ENCODE assay signal across 24 mouse cellular contexts in the genomic region with DNA sequence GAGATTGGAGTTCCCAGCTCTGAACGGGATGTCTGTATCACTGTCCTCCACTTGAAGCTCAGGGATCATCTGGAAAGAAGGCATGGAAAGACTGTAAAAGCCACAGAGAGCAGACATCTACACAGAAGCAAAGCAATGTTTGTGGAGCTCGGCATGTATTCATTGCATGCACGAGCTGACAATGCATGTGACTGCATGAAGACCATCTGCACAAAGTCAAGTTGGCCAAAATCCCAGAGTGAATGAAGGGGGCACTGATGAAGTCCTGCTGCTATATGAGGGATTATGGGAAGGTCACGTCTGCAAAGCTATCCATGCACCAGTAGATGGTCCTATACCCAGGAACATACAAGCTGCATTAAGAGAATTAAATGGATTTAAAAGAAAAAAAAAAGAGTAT.
A peak's percentile ranks its signal among the peaks of the same experiment; 100 is the strongest.
DNase-seq lines count a peak whose midpoint lies in the region; ATAC-seq and TF ChIP-seq lines count a peak whose summit lies in the region.
"Had no signal": no experiment of that assay in that cellular context is flagged by ENCODE, and none has a peak within 500 bp of the region (broad histone marks: within the 10 kb centered on the region; RNA-seq: fewer than 3 reads in every experiment).

No protein-coding gene starts in this region.

- 64% methylated on average over 4 of the region's 4 CpGs for WGBS in hindbrain, embryonic 16.5 days
- WGBS in hindbrain, embryonic 14.5 days = 80% methylated on average over 4 of the region's 4 CpGs
- 47% methylated on average over 4 of the region's 4 CpGs for WGBS in lung, embryonic 14.5 days
- WGBS in lung, postnatal 0 days = 62% methylated on average over 4 of the region's 4 CpGs
- WGBS in midbrain, postnatal 0 days = 76% methylated on average over 4 of the region's 4 CpGs
- 83% methylated on average over 4 of the region's 4 CpGs for WGBS in midbrain, embryonic 13.5 days

- H3K27ac ChIP-seq in hindbrain, embryonic 16.5 days (ENCODE audit: low read depth, low read length) = no peak overlapping the region
- no peak overlapping the region for H3K27ac ChIP-seq in hindbrain, embryonic 14.5 days
- no peak overlapping the region for H3K27ac ChIP-seq in lung, embryonic 14.5 days (ENCODE audit: low read depth)
- H3K27ac ChIP-seq in lung, postnatal 0 days (ENCODE audit: low read length) = no peak overlapping the region
- H3K27ac ChIP-seq in midbrain, postnatal 0 days (ENCODE audit: low read depth, low read length) = no peak overlapping the region
- H3K27ac ChIP-seq in midbrain, embryonic 13.5 days = no peak overlapping the region
- H3K27ac ChIP-seq: embryonic facial prominence, embryonic 12.5 days; embryonic facial prominence, embryonic 15.5 days; forebrain, embryonic 12.5 days; heart, adult 2 months; heart, embryonic 10.5 days; heart, embryonic 13.5 days had no signal

- no peak overlapping the region for H3K4me2 ChIP-seq in hindbrain, embryonic 16.5 days (ENCODE audit: low read length)
- H3K4me2 ChIP-seq in hindbrain, embryonic 14.5 days (replicated peaks) = no peak overlapping the region
- H3K4me2 ChIP-seq in lung, embryonic 14.5 days = no peak overlapping the region
- no peak overlapping the region for H3K4me2 ChIP-seq in lung, postnatal 0 days (replicated peaks; ENCODE audit: low read depth, low read length)
- no peak overlapping the region for H3K4me2 ChIP-seq in midbrain, postnatal 0 days (ENCODE audit: low read depth, low read length, poor library complexity, severe bottlenecking)
- H3K4me2 ChIP-seq in midbrain, embryonic 13.5 days (replicated peaks) = no peak overlapping the region
- H3K4me2 ChIP-seq: embryonic facial prominence, embryonic 12.5 days; embryonic facial prominence, embryonic 15.5 days; forebrain, embryonic 12.5 days; heart, embryonic 13.5 days had no signal

- H3K36me3 ChIP-seq in hindbrain, embryonic 16.5 days (ENCODE audit: control insufficient read depth, insufficient read depth, low read length) = no peaks in the 10 kb centered on the region
- no peaks in the 10 kb centered on the region for H3K36me3 ChIP-seq in hindbrain, embryonic 14.5 days (replicated peaks; ENCODE audit: control insufficient read depth, insufficient read depth)
- no peaks in the 10 kb centered on the region for H3K36me3 ChIP-seq in lung, embryonic 14.5 days (ENCODE audit: insufficient read depth)
- H3K36me3 ChIP-seq in lung, postnatal 0 days (ENCODE audit: insufficient read depth, low read length) = no peaks in the 10 kb centered on the region
- H3K36me3 ChIP-seq in midbrain, postnatal 0 days (ENCODE audit: insufficient read depth, low read length) = no peaks in the 10 kb centered on the region
- no peaks in the 10 kb centered on the region for H3K36me3 ChIP-seq in midbrain, embryonic 13.5 days
- H3K36me3 ChIP-seq: embryonic facial prominence, embryonic 12.5 days; embryonic facial prominence, embryonic 15.5 days; forebrain, embryonic 12.5 days; heart, embryonic 10.5 days; heart, embryonic 13.5 days had no signal

- no peaks in the 10 kb centered on the region for H3K9me3 ChIP-seq in hindbrain, embryonic 16.5 days (ENCODE audit: control insufficient read depth, low read length)
- H3K9me3 ChIP-seq in hindbrain, embryonic 14.5 days (ENCODE audit: control insufficient read depth, low read length) = no peaks in the 10 kb centered on the region
- no peaks in the 10 kb centered on the region for H3K9me3 ChIP-seq in lung, embryonic 14.5 days (ENCODE audit: low read depth, low read length)
- no peaks in the 10 kb centered on the region for H3K9me3 ChIP-seq in lung, postnatal 0 days (ENCODE audit: low read length)
- H3K9me3 ChIP-seq in midbrain, postnatal 0 days (ENCODE audit: low read length) = no peaks in the 10 kb centered on the region
- no peaks in the 10 kb centered on the region for H3K9me3 ChIP-seq in midbrain, embryonic 13.5 days
- H3K9me3 ChIP-seq: embryonic facial prominence, embryonic 12.5 days; embryonic facial prominence, embryonic 15.5 days; forebrain, embryonic 12.5 days; heart, embryonic 10.5 days; heart, embryonic 13.5 days had no signal

- ATAC-seq in hindbrain, embryonic 16.5 days = 0 out of 2 replicates have a peak, but pooled peaks have one; percentile 42
- ATAC-seq in hindbrain, embryonic 14.5 days (ENCODE audit: low FRiP score) = no peak
- ATAC-seq in lung, embryonic 14.5 days (ENCODE audit: insufficient read depth) = peak; percentile 49
- no peak for ATAC-seq in lung, postnatal 0 days
- ATAC-seq in midbrain, postnatal 0 days (ENCODE audit: low FRiP score) = no peak
- ATAC-seq in midbrain, embryonic 13.5 days = no peak
- ATAC-seq: activated CD4-positive, CD25-positive, alpha-beta regulatory T cell, adult 4 months; forebrain, embryonic 16.5 days had no signal

- no peaks in the 10 kb centered on the region for H3K27me3 ChIP-seq in hindbrain, embryonic 16.5 days (replicated peaks; ENCODE audit: control insufficient read depth, insufficient read depth, low read length)
- H3K27me3 ChIP-seq in hindbrain, embryonic 14.5 days (ENCODE audit: control insufficient read depth, insufficient read depth, low read length) = no peaks in the 10 kb centered on the region
- H3K27me3 ChIP-seq in lung, embryonic 14.5 days (ENCODE audit: insufficient read depth, low read length) = no peaks in the 10 kb centered on the region
- H3K27me3 ChIP-seq in lung, postnatal 0 days (replicated peaks; ENCODE audit: insufficient read depth, low read length) = no peaks in the 10 kb centered on the region
- H3K27me3 ChIP-seq in midbrain, postnatal 0 days (ENCODE audit: insufficient read depth, low read length) = no peaks in the 10 kb centered on the region
- H3K27me3 ChIP-seq in midbrain, embryonic 13.5 days = no peaks in the 10 kb centered on the region
- H3K27me3 ChIP-seq: embryonic facial prominence, embryonic 12.5 days; embryonic facial prominence, embryonic 15.5 days; forebrain, embryonic 12.5 days; heart, embryonic 13.5 days had no signal

- TF ChIP-seq CTCF in lung, embryonic 14.5 days (IDR thresholded peaks at IDR 0.05; ENCODE audit: low read depth) = no peak
- TF ChIP-seq CTCF in lung, postnatal 0 days (IDR thresholded peaks at IDR 0.05) = no peak
- no peak for TF ChIP-seq CTCF in midbrain, postnatal 0 days (IDR thresholded peaks at IDR 0.05)

- H3K4me1 ChIP-seq in hindbrain, embryonic 16.5 days (ENCODE audit: control insufficient read depth, insufficient read depth, low read depth, low read length) = no peaks in the 10 kb centered on the region
- no peaks in the 10 kb centered on the region for H3K4me1 ChIP-seq in hindbrain, embryonic 14.5 days (replicated peaks; ENCODE audit: control insufficient read depth, insufficient read depth, low read length)
- H3K4me1 ChIP-seq in lung, embryonic 14.5 days (ENCODE audit: insufficient read depth) = no peaks in the 10 kb centered on the region
- no peaks in the 10 kb centered on the region for H3K4me1 ChIP-seq in lung, postnatal 0 days (ENCODE audit: insufficient read depth, low read depth, low read length)
- H3K4me1 ChIP-seq in midbrain, postnatal 0 days (ENCODE audit: insufficient read depth, low read length) = no peaks in the 10 kb centered on the region
- H3K4me1 ChIP-seq in midbrain, embryonic 13.5 days (replicated peaks) = no peaks in the 10 kb centered on the region
- H3K4me1 ChIP-seq: embryonic facial prominence, embryonic 15.5 days; forebrain, embryonic 12.5 days; heart, embryonic 10.5 days; heart, embryonic 13.5 days had no signal

- peak; percentile 86 to 88 for DNase-seq in cerebellum, postnatal 10 days
- DNase-seq in cerebellum, adult 18-20 months = no peak
- DNase-seq in hindbrain, embryonic 14.5 days (ENCODE audit: low spot score) = no peak
- peak; percentile 75 for DNase-seq in lung, embryonic 14.5 days
- DNase-seq in lung, postnatal 0 days (ENCODE audit: low spot score) = no peak
- peak; percentile 81 for DNase-seq in midbrain, postnatal 0 days (ENCODE audit: low spot score)
- DNase-seq: adrenal gland, adult 8-10 months; adrenal gland, postnatal 25 days; cerebellum, adult 8-10 months; cerebellum, postnatal 25 days; gastrocnemius, postnatal 10 days; gastrocnemius, postnatal 36 days; heart, adult 2 months; heart, postnatal 14 days; heart, postnatal 4 days had no signal

- H3K9ac ChIP-seq in hindbrain, embryonic 16.5 days (ENCODE audit: low read depth, low read length) = no peak overlapping the region
- H3K9ac ChIP-seq in hindbrain, embryonic 14.5 days = no peak overlapping the region
- H3K9ac ChIP-seq in lung, embryonic 14.5 days = no peak overlapping the region
- H3K9ac ChIP-seq in lung, postnatal 0 days (replicated peaks; ENCODE audit: low read depth) = no peak overlapping the region
- H3K9ac ChIP-seq in midbrain, postnatal 0 days (replicated peaks; ENCODE audit: low read length, poor library complexity, severe bottlenecking) = no peak overlapping the region
- H3K9ac ChIP-seq in midbrain, embryonic 13.5 days (replicated peaks) = no peak overlapping the region
- H3K9ac ChIP-seq: embryonic facial prominence, embryonic 12.5 days; embryonic facial prominence, embryonic 15.5 days; forebrain, embryonic 12.5 days; heart, embryonic 13.5 days had no signal

- H3K4me3 ChIP-seq in hindbrain, embryonic 16.5 days (ENCODE audit: low read length) = no peak overlapping the region
- no peak overlapping the region for H3K4me3 ChIP-seq in hindbrain, embryonic 14.5 days (replicated peaks; ENCODE audit: low read length)
- no peak overlapping the region for H3K4me3 ChIP-seq in lung, embryonic 14.5 days (ENCODE audit: low read depth, low read length)
- H3K4me3 ChIP-seq in lung, postnatal 0 days (ENCODE audit: low read depth, low read length) = no peak overlapping the region
- no peak overlapping the region for H3K4me3 ChIP-seq in midbrain, postnatal 0 days (ENCODE audit: low read depth, low read length)
- no peak overlapping the region for H3K4me3 ChIP-seq in midbrain, embryonic 13.5 days (replicated peaks)
- H3K4me3 ChIP-seq: embryonic facial prominence, embryonic 12.5 days; embryonic facial prominence, embryonic 15.5 days; forebrain, embryonic 12.5 days; heart, adult 2 months; heart, embryonic 10.5 days; heart, embryonic 13.5 days had no signal

- TF ChIP-seq EP300 in lung, postnatal 0 days (IDR thresholded peaks at IDR 0.05) = no peak

Comparison
In these comparisons a context has a peak if more than half of its experiments do, and no peak if none do; other contexts are left out.
1. DNase-seq: peak in cerebellum, postnatal 10 days (2 of 2), lung, embryonic 14.5 days (single experiment) and midbrain, postnatal 0 days (single experiment); none in cerebellum, adult 18-20 months (0 of 2), hindbrain, embryonic 14.5 days (single experiment) and lung, postnatal 0 days (single experiment).
2. ATAC-seq: peak in hindbrain, embryonic 16.5 days (single experiment) and lung, embryonic 14.5 days (single experiment); none in hindbrain, embryonic 14.5 days (single experiment), lung, postnatal 0 days (single experiment), midbrain, postnatal 0 days (single experiment) and midbrain, embryonic 13.5 days (single experiment).